Mouse (Mus musculus) hindbrain, postnatal 0 days (tissue): Measurements from ENCODE around the gene Ldb2. TPM values are rescaled to one million over a fixed set of nuclear protein-coding genes. Genes with fewer than 3 reads are reported as not detected.

Source experiments
- ATAC-seq: fragments of 200-750 bp; cut with Nextera tagmentation; 2 replicates; pipeline ENCODE4 v1.8.0; 2017; ENCODE audit warnings: mild to moderate bottlenecking, moderate TSS enrichment, moderate library complexity
- DNase-seq: peaks from one replicate; pipeline ENCODE4 v3.0.0-alpha.2; 2015; ENCODE audit warnings: low spot score
- H3K27ac ChIP-seq: fragments of 300-500 bp; sonication (generic); 2 replicates; pipeline ENCODE4 v1.5.1; 2014; ENCODE audit warnings: mild to moderate bottlenecking
- H3K27me3 ChIP-seq: fragments of 300-500 bp; sonication (generic); 2 replicates; pipeline ENCODE4 v1.6.1; 2014; ENCODE audit warnings: low read length, mixed read lengths; ENCODE audit not compliant: insufficient read depth
- H3K36me3 ChIP-seq: fragments of 300-500 bp; sonication (generic); 2 replicates; pipeline ENCODE4 v1.6.1; 2014; ENCODE audit warnings: low read length, mixed read lengths; ENCODE audit not compliant: insufficient read depth
- H3K4me1 ChIP-seq: fragments of 300-500 bp; sonication (generic); 2 replicates; pipeline ENCODE4 v1.6.1; 2014; ENCODE audit warnings: antibody characterized with exemption, low read length, mixed read lengths; ENCODE audit not compliant: insufficient read depth
- H3K4me2 ChIP-seq: fragments of 300-500 bp; sonication (generic); 2 replicates; pipeline ENCODE4 v1.6.1; 2014; ENCODE audit warnings: low read depth, mild to moderate bottlenecking, low read length, moderate library complexity, mixed read lengths
- H3K4me3 ChIP-seq: fragments of 300-500 bp; sonication (generic); 2 replicates; pipeline ENCODE4 v1.5.1; 2014; ENCODE audit warnings: low read length
- H3K9ac ChIP-seq: fragments of 300-500 bp; sonication (generic); replicated peaks from 2 replicates; pipeline ENCODE4 v1.6.1; 2014; ENCODE audit warnings: mild to moderate bottlenecking, low read length, moderate library complexity, mixed read lengths
- H3K9me3 ChIP-seq: fragments of 300-500 bp; sonication (generic); 2 replicates; pipeline ENCODE4 v1.6.1; 2016; ENCODE audit warnings: low read length, mixed read lengths
- CTCF ChIP-seq: IDR thresholded peaks from 2 replicates; pipeline ENCODE4 v1.5.1; 2016; ENCODE audit warnings: antibody characterized with exemption, control low read depth, low read depth
- WGBS: fragments of 180-500 bp; shearing (Covaris S2); extraction: QIAGEN DNeasy Blood & Tissue Kit; methylation state at CpG from one replicate; pipeline ENCODE4 v1.1.7; 2014; 5-methylcytosine and 5-hydroxymethylcytosine counted together
- polyA plus RNA-seq: library from polyadenylated mRNA; unstranded; fragments of >200 nt; fragmentation: Nextera tagmentation; extraction: Ambion mirVana; gene quantifications from 2 replicates; pipeline ENCODE4 v1.2.1, GENCODE M21; 2015
- total RNA-seq: library from RNA; depleted of rRNA; stranded (reverse); fragments of >200 nt; gene quantifications from 2 replicates; pipeline ENCODE4 v1.2.3, GENCODE M21; 2014

Gene Ldb2
- total and polyA plus RNA-seq, 2 experiments from 2014 or later: 28.1 to 35.1 TPM

DNA sequence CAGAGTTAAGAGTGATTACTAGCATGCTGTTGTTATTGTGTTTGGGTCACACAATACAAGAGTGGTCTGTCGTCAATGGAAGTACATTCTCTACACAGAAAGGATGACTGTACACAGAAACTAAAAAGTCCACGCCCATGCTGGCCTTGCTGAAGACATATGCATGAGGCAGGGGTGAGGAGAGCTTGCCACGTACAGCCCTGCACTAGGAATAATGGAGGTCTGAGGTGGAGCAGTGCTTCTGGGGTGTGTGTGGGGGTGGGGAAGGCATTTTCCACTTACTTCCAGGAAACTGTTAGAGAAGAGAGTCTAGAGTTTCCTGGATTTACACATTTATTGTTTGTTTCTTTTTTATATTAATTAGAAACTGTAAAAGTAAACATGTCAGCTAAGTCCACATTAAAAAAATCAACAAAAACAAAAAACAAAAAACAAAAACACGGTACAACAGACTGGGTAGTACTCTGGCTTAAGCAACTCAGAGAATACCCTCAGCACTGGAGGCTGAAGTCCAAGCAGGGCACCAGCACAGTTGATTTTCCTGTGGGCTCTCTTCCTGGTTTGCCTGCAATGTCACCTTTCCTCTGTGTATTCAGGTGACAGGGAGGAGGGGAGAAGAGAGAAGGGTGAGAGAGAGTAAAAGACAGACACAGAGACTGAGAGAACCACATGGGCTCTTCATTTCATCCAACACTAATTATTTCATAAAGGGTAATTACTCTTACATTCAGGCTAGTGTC lies 89.2 kb downstream of the Ldb2 start:
- Histone ChIP-seq H3K27me3 (no peaks in the 10 kb centered on the region), H3K9me3 (no peaks in the 10 kb centered on the region), H3K4me3 (no peak overlapping the region), H3K9ac (no peak overlapping the region), H3K4me1 (peaks cover 5% of the 10 kb centered on the region; the same call in 1 of the 2 replicates), H3K27ac (no peak overlapping the region), H3K4me2 (no peak overlapping the region), H3K36me3 (no peaks in the 10 kb centered on the region)
- ATAC-seq: no peak
- no peak for DNase-seq
- 53% methylated on average over 4 of the region's 4 CpGs for WGBS
- TF ChIP-seq CTCF: no peak

DNA sequence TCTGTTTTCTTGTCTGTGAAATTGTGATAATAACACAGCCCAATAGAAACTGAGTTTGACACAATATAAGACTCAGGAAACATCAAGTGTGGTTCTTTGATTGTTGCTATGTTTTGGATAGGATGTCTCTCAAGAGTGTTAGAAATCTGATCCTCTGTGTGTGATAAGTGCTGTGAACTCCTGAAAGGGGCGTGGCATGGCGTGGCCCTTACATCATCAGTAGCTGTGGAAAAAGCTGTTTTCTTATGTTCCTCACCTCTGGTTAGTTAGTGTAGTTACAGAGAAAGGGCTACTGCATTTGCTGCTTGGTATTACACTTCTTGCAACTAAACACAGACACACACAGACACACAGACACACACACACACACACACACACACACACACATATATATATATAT lies 90.2 kb downstream of the Ldb2 start:
- Histone ChIP-seq H3K4me2 (no peak overlapping the region), H3K4me3 (no peak overlapping the region), H3K9me3 (no peaks in the 10 kb centered on the region), H3K27me3 (no peaks in the 10 kb centered on the region), H3K9ac (no peak overlapping the region), H3K36me3 (no peaks in the 10 kb centered on the region), H3K27ac (no peak overlapping the region), H3K4me1 (peaks cover 5% of the 10 kb centered on the region; the same call in 1 of the 2 replicates)
- ATAC-seq (no peak), DNase-seq (no peak)
- WGBS: 88% methylated on average over 2 of the region's 2 CpGs
- no peak for TF ChIP-seq CTCF

DNA sequence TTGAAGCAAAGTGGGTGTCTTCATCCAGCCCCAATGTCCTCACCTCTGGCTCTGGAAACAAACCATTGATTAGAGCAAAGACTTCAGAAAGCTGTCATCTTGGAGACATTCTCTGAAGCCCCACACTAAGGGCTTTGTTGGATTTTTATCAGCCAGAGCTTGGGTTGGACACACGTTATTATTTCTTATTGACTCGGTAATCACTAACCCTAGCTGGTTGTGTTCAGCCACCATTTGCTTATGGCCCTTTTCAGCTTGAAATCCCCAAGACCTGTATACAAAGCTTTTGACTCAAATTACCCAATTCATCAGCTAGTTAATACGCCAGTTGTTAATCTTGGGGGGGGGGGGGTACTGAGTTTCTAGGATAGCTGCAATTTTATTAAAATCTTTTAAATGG lies 91.5 kb downstream of the Ldb2 start:
- TF ChIP-seq CTCF: no peak
- Histone ChIP-seq H3K27ac (no peak overlapping the region), H3K27me3 (no peaks in the 10 kb centered on the region)

DNA sequence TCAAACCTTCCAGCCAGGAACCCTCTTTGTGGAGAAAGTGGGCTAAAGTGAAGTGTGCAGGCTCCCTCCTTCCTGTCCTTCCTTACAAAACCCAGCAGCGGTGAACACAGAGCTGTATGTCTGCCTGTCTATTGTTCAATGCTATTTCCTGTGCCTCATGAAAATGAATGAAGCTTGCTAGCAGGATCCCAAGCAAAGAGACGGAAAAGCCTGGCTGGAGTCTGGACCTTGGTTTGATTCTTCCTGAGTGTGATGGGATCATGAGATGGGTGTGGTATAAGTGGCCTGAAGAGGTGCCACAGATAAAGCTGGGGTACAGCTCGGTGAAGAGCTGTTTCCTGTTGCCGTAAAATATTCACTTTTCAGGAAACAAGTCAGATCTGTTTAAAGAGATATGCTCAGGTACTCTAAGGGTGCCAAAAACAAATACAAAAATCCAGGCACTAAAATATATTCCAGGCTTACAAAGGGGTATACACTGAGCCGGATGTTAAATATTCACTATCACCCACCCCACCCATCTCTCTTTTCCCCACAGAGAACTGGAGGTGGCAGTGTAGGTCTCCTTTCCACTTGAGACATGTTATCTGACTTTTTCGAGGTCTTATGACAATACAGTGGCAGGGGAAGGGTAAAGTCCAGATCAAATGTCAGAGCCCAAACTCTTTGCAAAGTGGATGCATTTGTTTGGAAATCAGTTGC lies 92.3 kb downstream of the Ldb2 start:
- H3K9ac ChIP-seq: no peak overlapping the region
- TF ChIP-seq CTCF: 0 out of 2 replicates have a peak, but pooled peaks have one; percentile 29

More for the DNA sequence above, 91.5 kb downstream of the Ldb2 start:
- DNase-seq: no peak
- Histone ChIP-seq H3K4me3 (no peak overlapping the region), H3K36me3 (no peaks in the 10 kb centered on the region), H3K9me3 (no peaks in the 10 kb centered on the region), H3K4me2 (no peak overlapping the region), H3K4me1 (no peaks in the 10 kb centered on the region), H3K9ac (no peak overlapping the region)
- WGBS: 86% methylated on average over 3 of the region's 3 CpGs
- ATAC-seq: no peak

DNA sequence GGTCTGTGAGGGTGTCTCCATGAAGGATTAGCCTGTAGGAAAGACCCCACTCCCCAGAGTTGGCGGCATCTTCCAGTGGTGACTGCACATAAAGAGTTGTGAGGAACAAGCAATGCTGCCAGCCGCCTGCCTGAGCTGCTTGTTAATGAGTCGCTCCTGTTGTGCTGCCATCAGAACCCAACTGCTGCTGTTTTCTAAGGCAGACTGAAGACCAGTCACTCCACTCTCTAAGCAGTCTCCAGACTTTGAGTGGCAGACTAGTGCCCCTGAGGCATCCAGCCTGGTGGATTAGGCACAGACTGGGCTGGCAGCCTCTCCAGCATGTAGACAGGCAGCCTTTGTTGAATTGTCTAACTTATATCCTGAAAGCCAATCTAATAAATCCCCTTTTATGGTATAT lies 101.5 kb downstream of the Ldb2 start:
- H3K9me3 ChIP-seq: no peaks in the 10 kb centered on the region
- no peak for TF ChIP-seq CTCF
- H3K27ac ChIP-seq: peak overlapping the region; percentile 29; the same call in 1 of the 2 replicates
- WGBS: 13% methylated on average over 3 of the region's 3 CpGs
- no peaks in the 10 kb centered on the region for H3K27me3 ChIP-seq
- no peak overlapping the region for H3K4me3 ChIP-seq
- H3K4me2 ChIP-seq: no peak overlapping the region
- DNase-seq (peak; percentile 64), ATAC-seq (peak; percentile 86)
- no peaks in the 10 kb centered on the region for H3K4me1 ChIP-seq
- H3K9ac ChIP-seq: no peak overlapping the region
- H3K36me3 ChIP-seq: no peaks in the 10 kb centered on the region

More for the DNA sequence above, 92.3 kb downstream of the Ldb2 start:
- Histone ChIP-seq H3K36me3 (no peaks in the 10 kb centered on the region), H3K4me2 (no peak overlapping the region), H3K4me1 (no peaks in the 10 kb centered on the region), H3K27ac (no peak overlapping the region), H3K9me3 (no peaks in the 10 kb centered on the region), H3K4me3 (no peak overlapping the region), H3K27me3 (no peaks in the 10 kb centered on the region)
- WGBS: 41% methylated on average over 6 of the region's 6 CpGs
- DNase-seq (no peak), ATAC-seq (no peak)

DNA sequence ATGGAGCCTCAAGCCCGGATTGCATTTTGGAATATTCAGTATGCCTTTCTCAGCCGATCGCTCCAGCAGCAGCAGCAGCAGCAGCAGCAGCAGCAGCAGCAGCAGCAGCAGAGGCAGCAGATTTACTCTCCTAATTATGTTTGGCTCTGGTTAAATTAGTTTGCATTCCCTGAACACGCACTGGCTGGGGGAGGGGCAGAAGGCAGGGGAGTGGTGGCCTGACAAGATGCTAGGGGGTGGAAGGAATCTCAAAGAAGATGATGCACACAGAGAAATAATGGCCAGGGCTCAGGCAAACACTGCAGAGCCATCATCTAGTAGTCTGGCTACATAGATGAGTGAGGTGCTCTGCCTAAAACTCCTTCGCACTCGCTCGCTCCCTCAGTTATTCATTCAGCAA lies 102.9 kb downstream of the Ldb2 start:
- TF ChIP-seq CTCF: no peak
- peak; percentile 28 for DNase-seq
- H3K27ac ChIP-seq: no peak overlapping the region
- 62% methylated on average over 7 of the region's 7 CpGs for WGBS
- no peak overlapping the region for H3K4me3 ChIP-seq
- no peak overlapping the region for H3K9ac ChIP-seq
- H3K27me3 ChIP-seq: no peaks in the 10 kb centered on the region
- no peak for ATAC-seq
- no peaks in the 10 kb centered on the region for H3K9me3 ChIP-seq
- H3K4me2 ChIP-seq: no peak overlapping the region
- H3K4me1 ChIP-seq: no peaks in the 10 kb centered on the region
- H3K36me3 ChIP-seq: no peaks in the 10 kb centered on the region
